9 mouse cellular contexts compared by ENCODE assay signal in the genomic region with DNA sequence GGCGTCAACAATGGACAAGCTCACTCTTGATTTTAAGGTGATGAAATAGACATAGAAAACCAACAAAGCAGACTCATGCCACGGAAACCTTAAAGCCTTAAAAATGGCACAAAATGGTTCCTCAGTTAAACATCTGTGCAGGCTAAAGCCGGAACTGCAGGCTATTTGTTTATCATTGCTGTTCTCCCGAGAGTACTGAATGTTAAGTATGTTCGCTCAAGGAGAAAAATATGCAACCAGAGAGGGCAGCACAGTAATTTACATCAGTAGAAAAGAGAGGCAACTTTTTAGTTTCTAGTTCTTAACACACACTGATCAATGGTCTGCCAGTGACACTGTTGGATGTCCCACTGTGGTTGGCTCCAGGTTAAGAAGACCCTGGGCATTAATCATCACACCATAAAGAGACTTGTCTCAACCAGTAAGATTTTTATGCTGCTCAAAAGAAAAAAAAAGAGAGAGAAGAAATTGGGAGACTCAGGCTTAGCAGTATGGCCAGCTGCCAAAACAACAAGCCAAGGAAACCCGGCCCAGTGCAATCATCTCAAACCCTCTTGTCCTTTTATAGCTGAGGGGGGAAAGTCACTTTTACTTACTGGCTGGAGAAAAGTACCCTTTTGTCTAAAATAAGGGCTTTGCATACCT.
DNase-seq lines count a peak whose midpoint lies in the region; ATAC-seq and TF ChIP-seq lines count a peak whose summit lies in the region.
"Had no signal": no experiment of that assay in that cellular context is flagged by ENCODE, and none has a peak within 500 bp of the region (broad histone marks: within the 10 kb centered on the region; RNA-seq: fewer than 3 reads in every experiment).

No protein-coding gene starts in this region.

- peaks cover 21% of the 10 kb centered on the region for H3K4me1 ChIP-seq in lung, embryonic 14.5 days (ENCODE audit: insufficient read depth)
- peaks cover 6% of the 10 kb centered on the region for H3K4me1 ChIP-seq in lung, adult 2 months (ENCODE audit: control insufficient read depth, insufficient read depth, low read length)
- H3K4me1 ChIP-seq in kidney, embryonic 15.5 days, result peaks cover 9% of the 10 kb centered on the region; the same call in 1 of the 2 replicates
- H3K4me1 ChIP-seq in stomach, embryonic 14.5 days (ENCODE audit: control insufficient read depth, insufficient read depth, low read length), result peaks cover 11% of the 10 kb centered on the region; the same call in 1 of the 2 replicates

- H3K36me3 ChIP-seq in lung, embryonic 14.5 days (ENCODE audit: insufficient read depth), result no peaks in the 10 kb centered on the region
- H3K36me3 ChIP-seq in kidney, embryonic 15.5 days, result no peaks in the 10 kb centered on the region
- no peaks in the 10 kb centered on the region for H3K36me3 ChIP-seq in stomach, embryonic 14.5 days (ENCODE audit: control insufficient read depth, insufficient read depth, low read length)

- no peak overlapping the region for H3K4me2 ChIP-seq in lung, embryonic 14.5 days
- no peak overlapping the region for H3K4me2 ChIP-seq in kidney, embryonic 15.5 days
- H3K4me2 ChIP-seq in stomach, embryonic 14.5 days (replicated peaks; ENCODE audit: low read depth, low read length), result no peak overlapping the region

- H3K9ac ChIP-seq in lung, embryonic 14.5 days, result no peak overlapping the region
- H3K9ac ChIP-seq in kidney, embryonic 15.5 days, result no peak overlapping the region
- no peak overlapping the region for H3K9ac ChIP-seq in stomach, embryonic 14.5 days (replicated peaks; ENCODE audit: low read depth, low read length)

- DNase-seq in adrenal gland, postnatal 25 days, result peak; percentile 11
- DNase-seq in adrenal gland, postnatal 4 days (ENCODE audit: low spot score in 2 of 2), result no peak
- DNase-seq in lung, embryonic 14.5 days, result peak; percentile 84
- no peak for DNase-seq in lung, adult 2 months
- no peak for DNase-seq in ovary, postnatal 14 days (ENCODE audit: low spot score)
- no peak for DNase-seq in thymus, postnatal 4 days
- DNase-seq: right cerebral cortex, adult 18-20 months had no signal

- no peaks in the 10 kb centered on the region for H3K9me3 ChIP-seq in lung, embryonic 14.5 days (ENCODE audit: low read depth, low read length)
- no peaks in the 10 kb centered on the region for H3K9me3 ChIP-seq in kidney, embryonic 15.5 days (replicated peaks)
- H3K9me3 ChIP-seq in stomach, embryonic 14.5 days (ENCODE audit: control insufficient read depth, low read depth, low read length), result no peaks in the 10 kb centered on the region

- no peak; the same call in 1 of the 2 replicates for TF ChIP-seq CTCF in lung, embryonic 14.5 days (IDR thresholded peaks at IDR 0.05; ENCODE audit: low read depth)
- TF ChIP-seq CTCF in lung, adult 2 months (IDR thresholded peaks at IDR 0.05; ENCODE audit: insufficient read depth, low read length), result no peak

- 37% methylated on average over 6 of the region's 6 CpGs for WGBS in lung, embryonic 14.5 days
- 46% methylated on average over 6 of the region's 6 CpGs for WGBS in lung, adult 2 months
- WGBS in kidney, embryonic 15.5 days, result 54% methylated on average over 6 of the region's 6 CpGs
- WGBS in stomach, embryonic 14.5 days, result 42% methylated on average over 6 of the region's 6 CpGs

- peak overlapping the region; percentile 7; the same call in 1 of the 2 replicates for H3K27ac ChIP-seq in lung, embryonic 14.5 days (ENCODE audit: low read depth)
- H3K27ac ChIP-seq in kidney, embryonic 15.5 days, result peak overlapping the region; percentile 32
- peak overlapping the region; percentile 44; the same call in 1 of the 2 replicates for H3K27ac ChIP-seq in stomach, embryonic 14.5 days (ENCODE audit: low read length)

- peak; percentile 80; the same call in 1 of the 2 replicates for ATAC-seq in lung, embryonic 14.5 days (ENCODE audit: insufficient read depth)
- ATAC-seq in kidney, embryonic 15.5 days (replicated peaks; ENCODE audit: low FRiP score), result no peak
- no peak for ATAC-seq in stomach, embryonic 14.5 days (ENCODE audit: insufficient number of reproducible peaks, insufficient read depth, low FRiP score, low read depth)

- no peak for TF ChIP-seq POLR2A in lung, adult 2 months (IDR thresholded peaks at IDR 0.05; ENCODE audit: borderline replicate concordance, extremely low read depth, low read depth, low read length)

- no peaks in the 10 kb centered on the region for H3K27me3 ChIP-seq in lung, embryonic 14.5 days (ENCODE audit: insufficient read depth, low read length)
- H3K27me3 ChIP-seq in kidney, embryonic 15.5 days, result no peaks in the 10 kb centered on the region
- H3K27me3 ChIP-seq in stomach, embryonic 14.5 days (ENCODE audit: control insufficient read depth, insufficient read depth, low read length), result no peaks in the 10 kb centered on the region

- no peak overlapping the region for H3K4me3 ChIP-seq in lung, embryonic 14.5 days (ENCODE audit: low read depth, low read length)
- H3K4me3 ChIP-seq in lung, adult 2 months (replicated peaks; ENCODE audit: extremely low read depth, low read depth, low read length), result no peak overlapping the region
- no peak overlapping the region for H3K4me3 ChIP-seq in kidney, embryonic 15.5 days (replicated peaks)
- no peak overlapping the region for H3K4me3 ChIP-seq in stomach, embryonic 14.5 days (ENCODE audit: low read depth, low read length)

Comparison
In these comparisons a context has a peak if more than half of its experiments do, and no peak if none do; other contexts are left out.
1. DNase-seq: peak in adrenal gland, postnatal 25 days (single experiment) and lung, embryonic 14.5 days (single experiment); none in adrenal gland, postnatal 4 days (0 of 2), lung, adult 2 months (single experiment), ovary, postnatal 14 days (single experiment) and thymus, postnatal 4 days (single experiment).
2. Peak in every context shown above with its lines, with median percentiles within 50 percentile points of each other: H3K27ac ChIP-seq.